Mouse (Mus musculus) lung, postnatal 0 days (tissue): ENCODE measurements around the gene Dnttip1. TPM values are rescaled to one million over a fixed set of nuclear protein-coding genes. Genes with fewer than 3 reads are reported as not detected.

Source experiments
- ATAC-seq: fragments of 200-750 bp; cut with Nextera tagmentation; 2 replicates; pipeline ENCODE4 v1.8.0; 2017; ENCODE audit warnings: moderate library complexity
- DNase-seq: peaks from one replicate; pipeline ENCODE4 v3.0.0-alpha.2; 2016; ENCODE audit warnings: low spot score
- H3K27ac ChIP-seq: fragments of 300-500 bp; sonication (generic); 2 replicates; pipeline ENCODE4 v1.5.1; 2014; ENCODE audit warnings: antibody characterized with exemption, mild to moderate bottlenecking, low read length, mixed read lengths
- H3K27me3 ChIP-seq: fragments of 300-500 bp; sonication (generic); replicated peaks from 2 replicates; pipeline ENCODE4 v1.6.1; 2014; ENCODE audit warnings: low read length, mixed read lengths; ENCODE audit not compliant: insufficient read depth
- H3K36me3 ChIP-seq: fragments of 300-500 bp; sonication (generic); 2 replicates; pipeline ENCODE4 v1.6.1; 2014; ENCODE audit warnings: low read length, mixed read lengths; ENCODE audit not compliant: insufficient read depth
- H3K4me1 ChIP-seq: fragments of 300-500 bp; sonication (generic); 2 replicates; pipeline ENCODE4 v1.6.1; 2014; ENCODE audit warnings: antibody characterized with exemption, low read depth, low read length, mixed read lengths; ENCODE audit not compliant: insufficient read depth
- H3K4me2 ChIP-seq: fragments of 300-500 bp; sonication (generic); replicated peaks from 2 replicates; pipeline ENCODE4 v1.6.1; 2014; ENCODE audit warnings: low read depth, mild to moderate bottlenecking, low read length, moderate library complexity, mixed read lengths
- H3K4me3 ChIP-seq: fragments of 300-500 bp; sonication (generic); 2 replicates; pipeline ENCODE4 v1.5.1; 2014; ENCODE audit warnings: low read depth, low read length
- H3K9ac ChIP-seq: fragments of 300-500 bp; sonication (generic); replicated peaks from 2 replicates; pipeline ENCODE4 v1.6.1; 2014; ENCODE audit warnings: low read depth, mild to moderate bottlenecking
- H3K9me3 ChIP-seq: fragments of 300-500 bp; sonication (generic); 2 replicates; pipeline ENCODE4 v1.6.1; 2016; ENCODE audit warnings: low read length, mixed read lengths
- CTCF ChIP-seq: IDR thresholded peaks from 2 replicates; pipeline ENCODE4 v1.5.1; 2016; ENCODE audit warnings: antibody characterized with exemption, mild to moderate bottlenecking
- EP300 ChIP-seq: IDR thresholded peaks from 2 replicates; pipeline ENCODE4 v1.6.1; 2016; ENCODE audit warnings: antibody characterized with exemption, mild to moderate bottlenecking, control low read depth
- WGBS: fragments of 180-500 bp; shearing (Covaris S2); extraction: QIAGEN DNeasy Blood & Tissue Kit; methylation state at CpG from one replicate; pipeline ENCODE4 v1.1.7; 2014; 5-methylcytosine and 5-hydroxymethylcytosine counted together
- polyA plus RNA-seq: library from polyadenylated mRNA; unstranded; fragments of >200 nt; fragmentation: Nextera tagmentation; extraction: Ambion mirVana; gene quantifications from 2 replicates; pipeline ENCODE4 v1.2.1, GENCODE M21; 2015

Dnttip1 gene
- polyA plus RNA-seq, 1 experiment from 2014 or later, result 47.1 TPM

DNA sequence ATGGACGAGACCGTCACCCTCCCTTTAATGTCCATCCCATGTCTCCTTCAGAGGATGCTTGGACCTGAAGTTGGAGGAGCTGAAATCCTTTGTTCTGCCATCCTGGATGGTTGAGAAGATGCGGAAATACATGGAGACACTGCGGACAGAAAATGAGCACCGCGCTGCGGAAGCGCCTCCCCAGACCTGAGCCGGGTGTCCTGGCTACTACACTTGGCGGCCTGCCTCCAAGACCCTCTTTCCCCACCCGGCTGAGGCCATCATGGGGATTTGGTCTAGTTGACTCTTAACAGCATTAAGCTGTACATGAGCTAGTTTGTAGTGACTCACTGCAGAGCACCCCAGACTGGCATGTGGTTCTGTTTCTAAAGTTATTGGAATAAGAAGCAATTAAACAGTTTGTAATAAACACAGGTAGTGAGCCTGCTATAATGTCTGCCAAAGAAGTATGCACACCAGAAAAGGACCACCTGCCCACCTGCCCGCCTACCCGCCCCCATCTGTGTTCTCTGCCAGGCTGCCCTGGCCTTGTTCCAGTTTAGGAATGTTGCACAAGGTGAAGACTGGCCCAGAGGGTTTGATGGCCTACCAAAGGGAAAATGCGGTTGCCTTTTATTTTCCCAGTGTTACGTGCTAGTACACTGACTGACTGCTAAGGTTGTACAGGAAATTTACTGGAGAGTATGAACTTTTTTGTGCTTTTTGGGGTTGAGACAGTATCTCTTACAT lies 22.2 kb downstream of the Dnttip1 start:
- Histone ChIP-seq H3K9me3 (no peaks in the 10 kb centered on the region), H3K9ac (no peak overlapping the region), H3K27me3 (no peaks in the 10 kb centered on the region), H3K4me2 (no peak overlapping the region), H3K36me3 (peaks cover 4% of the 10 kb centered on the region), H3K4me1 (peaks cover 8% of the 10 kb centered on the region), H3K4me3 (no peak overlapping the region), H3K27ac (no peak overlapping the region)
- DNase-seq (no peak), ATAC-seq (no peak)
- TF ChIP-seq CTCF, result no peak
- TF ChIP-seq EP300, result no peak
- 88% methylated on average over 15 of the region's 15 CpGs for WGBS

- H3K4me1 ChIP-seq, result peaks cover 8% of the 10 kb centered on the region
- TF ChIP-seq CTCF (peak; percentile 46), EP300 (peak; percentile 81)
- DNase-seq (peak; percentile 99), ATAC-seq (peak; percentile 100)
- 3% methylated on average over 53 of the region's 53 CpGs for WGBS
- H3K4me2 ChIP-seq, result peak within 1 kb of the TSS; percentile 98
- H3K27ac ChIP-seq, result no peak within 1 kb of the TSS
- no peaks in the 10 kb centered on the region; the same call in 1 of the 2 replicates for H3K36me3 ChIP-seq
- H3K4me3 ChIP-seq, result peak within 1 kb of the TSS; percentile 72
- H3K27me3 ChIP-seq, result no peaks in the 10 kb centered on the region
- no peaks in the 10 kb centered on the region for H3K9me3 ChIP-seq
- peak within 1 kb of the TSS; percentile 47 for H3K9ac ChIP-seq
Observed at GRCm38 (mm10) chr2:164769258-164770037, 23.7 kb downstream of the Dnttip1 start, which contains the start of gene Ube2c. Gene Ube2c (plus strand): TSS chr2:164769898.

- peaks cover 8% of the 10 kb centered on the region for H3K4me1 ChIP-seq
- H3K27me3 ChIP-seq, result no peaks in the 10 kb centered on the region
- no peak for TF ChIP-seq EP300
- no peak for TF ChIP-seq CTCF
- DNase-seq (no peak), ATAC-seq (no peak)
- WGBS, result 2% methylated on average over 15 of the region's 15 CpGs
- H3K9me3 ChIP-seq, result no peaks in the 10 kb centered on the region
- no peaks in the 10 kb centered on the region; the same call in 1 of the 2 replicates for H3K36me3 ChIP-seq
- H3K9ac ChIP-seq, result peak overlapping the region; percentile 47; the same call in 1 of the 2 replicates
- peak overlapping the region; percentile 72 for H3K4me3 ChIP-seq
- no peak overlapping the region for H3K27ac ChIP-seq
- peak overlapping the region; percentile 98 for H3K4me2 ChIP-seq
Observed at GRCm38 (mm10) chr2:164770279-164770678, 24.5 kb downstream of the Dnttip1 start.

DNA sequence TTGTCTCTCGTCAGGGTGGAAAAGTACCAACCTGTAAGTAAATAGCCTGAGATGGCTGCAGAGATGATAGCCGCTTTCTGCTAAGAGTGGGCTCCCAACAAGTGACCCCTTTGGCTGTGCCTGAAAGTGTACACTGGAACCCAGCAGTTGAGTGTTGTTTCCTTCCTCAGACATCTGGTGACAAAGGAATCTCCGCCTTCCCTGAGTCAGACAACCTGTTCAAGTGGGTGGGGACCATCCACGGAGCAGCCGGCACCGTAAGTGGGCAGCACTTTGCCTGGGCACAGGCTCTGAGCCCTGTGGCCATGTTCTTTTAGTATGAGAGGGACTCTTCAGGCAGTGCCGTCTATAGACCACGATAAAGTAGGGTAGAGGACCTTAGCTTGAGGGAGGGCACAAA lies 25.3 kb downstream of the Dnttip1 start:
- Histone ChIP-seq H3K4me1 (peaks cover 8% of the 10 kb centered on the region), H3K36me3 (no peaks in the 10 kb centered on the region; the same call in 1 of the 2 replicates), H3K27me3 (no peaks in the 10 kb centered on the region), H3K27ac (no peak overlapping the region), H3K4me2 (peak overlapping the region; percentile 98; the same call in 1 of the 2 replicates), H3K9me3 (no peaks in the 10 kb centered on the region), H3K4me3 (no peak overlapping the region), H3K9ac (no peak overlapping the region)
- WGBS, result 42% methylated on average over 8 of the region's 8 CpGs
- ATAC-seq (no peak), DNase-seq (no peak)
- no peak for TF ChIP-seq CTCF
- no peak for TF ChIP-seq EP300

- no peak overlapping the region for H3K9ac ChIP-seq
- TF ChIP-seq EP300, result no peak
- TF ChIP-seq CTCF, result no peak
- H3K4me1 ChIP-seq, result peaks cover 8% of the 10 kb centered on the region
- no peaks in the 10 kb centered on the region for H3K36me3 ChIP-seq
- DNase-seq, result no peak
- no peak overlapping the region for H3K27ac ChIP-seq
- H3K4me3 ChIP-seq, result no peak overlapping the region
- H3K9me3 ChIP-seq, result no peaks in the 10 kb centered on the region
- ATAC-seq, result no peak
- H3K27me3 ChIP-seq, result no peaks in the 10 kb centered on the region
- 74% methylated on average over 14 of the region's 14 CpGs for WGBS
- no peak overlapping the region for H3K4me2 ChIP-seq
Observed at GRCm38 (mm10) chr2:164773229-164773988, 27.6 kb downstream of the Dnttip1 start.

GRCm38 (mm10) chr2:164773989-164774364 lies 28.2 kb downstream of the Dnttip1 start:
- Histone ChIP-seq H3K4me3 (no peak overlapping the region), H3K4me1 (peaks cover 8% of the 10 kb centered on the region), H3K27ac (no peak overlapping the region), H3K9ac (no peak overlapping the region), H3K36me3 (no peaks in the 10 kb centered on the region), H3K27me3 (no peaks in the 10 kb centered on the region), H3K9me3 (no peaks in the 10 kb centered on the region), H3K4me2 (no peak overlapping the region)
- DNase-seq, result no peak
- TF ChIP-seq EP300 (peak; percentile 53), CTCF (no peak)
- no peak for ATAC-seq
- 67% methylated on average over 5 of the region's 5 CpGs for WGBS
